Mouse (Mus musculus): ENCODE measurements around the gene Slc26a3.
A peak's percentile ranks its signal among the peaks of the same experiment; 100 is the strongest.

DNA sequence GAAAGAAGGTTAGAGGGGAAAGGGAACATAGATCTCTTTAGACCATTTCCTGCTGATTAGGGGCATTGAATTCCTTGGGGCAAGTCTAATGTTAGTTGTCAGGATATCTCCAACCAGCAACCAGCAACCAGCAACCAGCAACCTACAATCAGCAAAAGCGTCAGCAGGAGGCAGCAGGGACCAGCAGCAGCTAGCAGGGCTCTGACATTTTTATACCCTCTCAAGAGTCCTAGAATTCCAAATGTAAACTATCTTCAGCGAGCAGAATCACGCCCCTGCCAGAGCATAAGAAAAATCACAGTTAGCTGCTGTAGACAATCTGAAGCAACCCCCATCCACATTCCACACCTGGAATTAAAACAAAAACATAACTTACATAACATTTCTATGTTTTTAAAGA, 3.4 kb upstream of the Slc26a3 start:
- 0 out of 2 replicates have a peak, but pooled peaks have one; percentile 42 for TF ChIP-seq CTCF (IDR thresholded peaks at IDR 0.05; ENCODE audit: extremely low read depth, insufficient read length, insufficient replicate concordance, low read depth, low read length)
- no peak for TF ChIP-seq POLR2A (IDR thresholded peaks at IDR 0.05; ENCODE audit: low read depth, low read length)
